Mouse (Mus musculus) brain, embryonic 14.5 days (tissue): ENCODE measurements around the gene Letmd1.

Experiments
- CTCF ChIP-seq: fragments of 200-500 bp; IDR thresholded peaks from 2 replicates; pipeline ENCODE4 v1.5.1; 2012; ENCODE audit warnings: inconsistent platforms, mild to moderate bottlenecking, moderate library complexity, borderline replicate concordance; ENCODE audit not compliant: insufficient read depth, insufficient read length; ENCODE audit errors: extremely low read depth
- POLR2A ChIP-seq: fragments of 200-500 bp; IDR thresholded peaks from 2 replicates; pipeline ENCODE4 v1.6.1; 2012; ENCODE audit warnings: mild to moderate bottlenecking, inconsistent platforms, borderline replicate concordance; ENCODE audit not compliant: poor library complexity, insufficient read depth, insufficient read length, severe bottlenecking; ENCODE audit errors: extremely low read depth

DNA sequence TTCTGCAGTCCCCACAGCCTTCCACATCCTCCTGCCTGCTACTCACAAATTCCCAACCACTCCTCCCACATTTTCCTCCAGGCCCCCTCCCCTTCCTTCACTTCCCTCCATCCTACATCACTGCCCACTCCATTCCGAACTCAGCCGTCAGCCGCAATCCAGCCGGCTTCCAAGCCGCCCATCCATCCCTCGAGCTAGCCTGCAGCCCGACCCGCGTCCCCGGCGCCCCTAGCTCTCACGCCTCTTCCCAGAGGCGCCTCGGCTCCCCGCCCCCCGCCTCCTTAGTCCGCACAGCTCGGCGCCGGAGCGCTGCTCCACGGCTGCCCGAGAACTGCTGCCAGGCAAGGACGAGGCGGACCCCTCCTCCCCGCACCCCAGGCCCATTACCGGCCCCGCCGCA, 25.8 kb downstream of the Letmd1 start:
- TF ChIP-seq POLR2A (no peak), CTCF (no peak)
